Mouse (Mus musculus) brown adipose tissue, adult 24 weeks (tissue): ENCODE results near the gene Cdk18. TPM values are rescaled to one million over a fixed set of nuclear protein-coding genes. Genes with fewer than 3 reads are reported as not detected.
"Not testable (repeated sequence)": the region's sequence is repeated elsewhere in the genome, so short reads cannot be mapped to it uniquely, and the experiment has no call there.

Experiments
- H3K27ac ChIP-seq: fragments of 200-500 bp; replicated peaks from 2 replicates; pipeline ENCODE4 v1.5.1; 2012; ENCODE audit warnings: low read depth, mild to moderate bottlenecking, low read length
- H3K4me1 ChIP-seq: fragments of 200-500 bp; 2 replicates; pipeline ENCODE4 v1.6.1; 2012; ENCODE audit warnings: low read length, mixed read lengths; ENCODE audit not compliant: control insufficient read depth, insufficient read depth, insufficient read length
- H3K4me3 ChIP-seq: fragments of 200-500 bp; 2 replicates; pipeline ENCODE4 v1.5.1; 2012; ENCODE audit warnings: low read depth, mild to moderate bottlenecking, low read length, moderate library complexity; ENCODE audit not compliant: insufficient read depth
- polyA plus RNA-seq: library from polyadenylated mRNA; stranded (reverse); fragments of >200 nt; gene quantifications from 2 replicates; pipeline ENCODE4 v1.2.4, GENCODE M21; 2012; ENCODE audit not compliant: missing spikeins, insufficient read depth, insufficient read length

Cdk18 gene
- polyA plus RNA-seq: 1.7 and 2.8 TPM in 2 replicates

GRCm38 (mm10) chr1:132139416-132139864 lies at the start of gene Cdk18:
TSS of gene Cdk18 (minus strand) at chr1:132139684.
- Histone ChIP-seq H3K27ac (peak within 1 kb of the TSS; percentile 44; the same call in 1 of the 2 replicates), H3K4me1 (peaks cover 3% of the 10 kb centered on the region; the same call in 1 of the 2 replicates)

GRCm38 (mm10) chr1:132189231-132189630 lies 49.7 kb upstream of the Cdk18 start:
- Histone ChIP-seq H3K4me3 (no peak overlapping the region), H3K4me1 (no peaks in the 10 kb centered on the region; the same call in 1 of the 2 replicates), H3K27ac (no peak overlapping the region)

More at GRCm38 (mm10) chr1:132139416-132139864, at the start of gene Cdk18:
- peak within 1 kb of the TSS; percentile 62 for H3K4me3 ChIP-seq

GRCm38 (mm10) chr1:132188442-132189066 lies 49.1 kb upstream of the Cdk18 start:
- Histone ChIP-seq H3K4me3 (no peak overlapping the region), H3K27ac (no peak overlapping the region), H3K4me1 (no peaks in the 10 kb centered on the region; the same call in 1 of the 2 replicates)

GRCm38 (mm10) chr1:132186303-132186702 lies 46.8 kb upstream of the Cdk18 start:
- Histone ChIP-seq H3K4me1 (no peaks in the 10 kb centered on the region; the same call in 1 of the 2 replicates), H3K4me3 (no peak overlapping the region), H3K27ac (no peak overlapping the region)

GRCm38 (mm10) chr1:132171619-132172018 lies 32.1 kb upstream of the Cdk18 start:
- Histone ChIP-seq H3K4me1 (no peaks in the 10 kb centered on the region), H3K27ac (no peak overlapping the region), H3K4me3 (no peak overlapping the region)

- H3K4me1 ChIP-seq: no peaks in the 10 kb centered on the region
- no peak overlapping the region for H3K4me3 ChIP-seq
Observed at GRCm38 (mm10) chr1:132170698-132171097, 31.2 kb upstream of the Cdk18 start.

GRCm38 (mm10) chr1:132168115-132168767 lies 28.8 kb upstream of the Cdk18 start:
- Histone ChIP-seq H3K27ac (no peak overlapping the region), H3K4me3 (no peak overlapping the region), H3K4me1 (no peaks in the 10 kb centered on the region)

More at GRCm38 (mm10) chr1:132170698-132171097, 31.2 kb upstream of the Cdk18 start:
- H3K27ac ChIP-seq: no peak overlapping the region

- H3K4me3 ChIP-seq: no peak overlapping the region
- H3K4me1 ChIP-seq: no peaks in the 10 kb centered on the region
- no peak overlapping the region for H3K27ac ChIP-seq
Observed at GRCm38 (mm10) chr1:132165859-132166258, 26.4 kb upstream of the Cdk18 start.

GRCm38 (mm10) chr1:132164780-132165518 lies 25.5 kb upstream of the Cdk18 start:
- H3K4me3 ChIP-seq: no peak overlapping the region
- no peak overlapping the region for H3K27ac ChIP-seq
- no peaks in the 10 kb centered on the region for H3K4me1 ChIP-seq

GRCm38 (mm10) chr1:132162618-132163017 lies 23.1 kb upstream of the Cdk18 start:
- H3K27ac ChIP-seq, H3K4me1 ChIP-seq, H3K4me3 ChIP-seq: not testable (repeated sequence)

- H3K27ac ChIP-seq: no peak overlapping the region
- no peak overlapping the region for H3K4me3 ChIP-seq
- no peaks in the 10 kb centered on the region for H3K4me1 ChIP-seq
Observed at GRCm38 (mm10) chr1:132161211-132161880, 21.9 kb upstream of the Cdk18 start.

- H3K4me3 ChIP-seq: no peak overlapping the region
- no peaks in the 10 kb centered on the region for H3K4me1 ChIP-seq
- H3K27ac ChIP-seq: no peak overlapping the region
Observed at GRCm38 (mm10) chr1:132159681-132160080, 20.2 kb upstream of the Cdk18 start.

GRCm38 (mm10) chr1:132158741-132159140 lies 19.3 kb upstream of the Cdk18 start:
- Histone ChIP-seq H3K27ac (no peak overlapping the region), H3K4me1 (no peaks in the 10 kb centered on the region), H3K4me3 (no peak overlapping the region)

GRCm38 (mm10) chr1:132157808-132158207 lies 18.3 kb upstream of the Cdk18 start:
- Histone ChIP-seq H3K27ac (no peak overlapping the region), H3K4me1 (no peaks in the 10 kb centered on the region), H3K4me3 (no peak overlapping the region)
